Mouse (Mus musculus): ENCODE measurements at regions not wholly inside any gene's neighbourhood (a gene's known extent, or its start where the extent isn't known, plus 50 kb on each side); places are given as distances from the start of the nearest gene placed in this dataset.
A peak's percentile ranks its signal among the peaks of the same experiment; 100 is the strongest.

GRCm38 (mm10) chr9:5616725-5617124 is 271.5 kb downstream of the Casp12 start:
- Histone ChIP-seq H3K9ac (no peak overlapping the region), H3K27ac (ENCODE audit: low read depth) (no peak overlapping the region), H3K9me3 (ENCODE audit: low read depth, low read length) (no peaks in the 10 kb centered on the region), H3K36me3 (ENCODE audit: insufficient read depth) (no peaks in the 10 kb centered on the region), H3K4me2 (no peak overlapping the region), H3K4me3 (ENCODE audit: low read depth, low read length) (no peak overlapping the region), H3K4me1 (ENCODE audit: insufficient read depth) (no peaks in the 10 kb centered on the region), H3K27me3 (ENCODE audit: insufficient read depth, low read length) (no peaks in the 10 kb centered on the region)
- no peak for TF ChIP-seq CTCF (IDR thresholded peaks at IDR 0.05; ENCODE audit: low read depth)
- DNase-seq (no peak), ATAC-seq (ENCODE audit: insufficient read depth) (no peak)
- WGBS = 87% methylated on average over 17 of the region's 17 CpGs

- Histone ChIP-seq H3K27me3 (ENCODE audit: insufficient read depth, low read length) (no peaks in the 10 kb centered on the region), H3K4me3 (ENCODE audit: low read depth, low read length) (no peak overlapping the region), H3K4me1 (ENCODE audit: insufficient read depth) (no peaks in the 10 kb centered on the region), H3K9ac (no peak overlapping the region), H3K9me3 (ENCODE audit: low read depth, low read length) (no peaks in the 10 kb centered on the region), H3K27ac (ENCODE audit: low read depth) (no peak overlapping the region), H3K36me3 (ENCODE audit: insufficient read depth) (no peaks in the 10 kb centered on the region), H3K4me2 (no peak overlapping the region)
- TF ChIP-seq CTCF (IDR thresholded peaks at IDR 0.05; ENCODE audit: low read depth) = no peak
- 78% methylated on average over 2 of the region's 2 CpGs for WGBS
- DNase-seq (no peak), ATAC-seq (ENCODE audit: insufficient read depth) (no peak)
These were observed 278.2 kb downstream of the Casp12 start for GRCm38 (mm10) chr9:5623396-5623795.

- WGBS = 61% methylated on average over 1 of the region's 1 CpGs
These were observed 282.3 kb downstream of the Casp12 start for GRCm38 (mm10) chr9:5627521-5627920.

GRCm38 (mm10) chr9:5634461-5634953 is 289.3 kb downstream of the Casp12 start:
- WGBS = 56% methylated on average over 3 of the region's 3 CpGs
- H3K27ac ChIP-seq (ENCODE audit: low read depth) = no peak overlapping the region
- no peak for ATAC-seq (ENCODE audit: insufficient read depth)
- no peaks in the 10 kb centered on the region for H3K9me3 ChIP-seq (ENCODE audit: low read depth, low read length)
- no peak for TF ChIP-seq CTCF (IDR thresholded peaks at IDR 0.05; ENCODE audit: low read depth)
- H3K27me3 ChIP-seq (ENCODE audit: insufficient read depth, low read length) = no peaks in the 10 kb centered on the region
- H3K9ac ChIP-seq = no peak overlapping the region
- H3K36me3 ChIP-seq (ENCODE audit: insufficient read depth) = no peaks in the 10 kb centered on the region
- no peaks in the 10 kb centered on the region for H3K4me1 ChIP-seq (ENCODE audit: insufficient read depth)
- H3K4me2 ChIP-seq = no peak overlapping the region
- DNase-seq = peak; percentile 1
- H3K4me3 ChIP-seq (ENCODE audit: low read depth, low read length) = no peak overlapping the region

More at GRCm38 (mm10) chr9:5627521-5627920, 282.3 kb downstream of the Casp12 start:
- Histone ChIP-seq H3K4me1 (ENCODE audit: insufficient read depth) (no peaks in the 10 kb centered on the region), H3K4me2 (no peak overlapping the region), H3K4me3 (ENCODE audit: low read depth, low read length) (no peak overlapping the region), H3K9ac (no peak overlapping the region), H3K27ac (ENCODE audit: low read depth) (no peak overlapping the region), H3K27me3 (ENCODE audit: insufficient read depth, low read length) (no peaks in the 10 kb centered on the region), H3K9me3 (ENCODE audit: low read depth, low read length) (no peaks in the 10 kb centered on the region), H3K36me3 (ENCODE audit: insufficient read depth) (no peaks in the 10 kb centered on the region)
- ATAC-seq (ENCODE audit: insufficient read depth) (no peak), DNase-seq (no peak)
- TF ChIP-seq CTCF (IDR thresholded peaks at IDR 0.05; ENCODE audit: low read depth) = no peak

GRCm38 (mm10) chr9:5634969-5635368 is 289.7 kb downstream of the Casp12 start:
- Histone ChIP-seq H3K4me3 (ENCODE audit: low read depth, low read length) (no peak overlapping the region), H3K27ac (ENCODE audit: low read depth) (no peak overlapping the region), H3K4me2 (no peak overlapping the region), H3K9me3 (ENCODE audit: low read depth, low read length) (no peaks in the 10 kb centered on the region), H3K4me1 (ENCODE audit: insufficient read depth) (no peaks in the 10 kb centered on the region), H3K36me3 (ENCODE audit: insufficient read depth) (no peaks in the 10 kb centered on the region), H3K9ac (no peak overlapping the region), H3K27me3 (ENCODE audit: insufficient read depth, low read length) (no peaks in the 10 kb centered on the region)
- WGBS = 28% methylated on average over 1 of the region's 1 CpGs
- peak; percentile 48 for TF ChIP-seq CTCF (IDR thresholded peaks at IDR 0.05; ENCODE audit: low read depth)
- no peak for ATAC-seq (ENCODE audit: insufficient read depth)
- DNase-seq = peak; percentile 50

- no peaks in the 10 kb centered on the region for H3K4me1 ChIP-seq (ENCODE audit: insufficient read depth)
- H3K9me3 ChIP-seq (ENCODE audit: low read depth, low read length) = no peaks in the 10 kb centered on the region; the same call in 1 of the 2 replicates
- H3K9ac ChIP-seq = no peak overlapping the region
- H3K4me3 ChIP-seq (ENCODE audit: low read depth, low read length) = no peak overlapping the region
- 81% methylated on average over 7 of the region's 7 CpGs for WGBS
- H3K36me3 ChIP-seq (ENCODE audit: insufficient read depth) = no peaks in the 10 kb centered on the region
- no peak for DNase-seq
- TF ChIP-seq CTCF (IDR thresholded peaks at IDR 0.05; ENCODE audit: low read depth) = no peak
- no peak for ATAC-seq (ENCODE audit: insufficient read depth)
- no peaks in the 10 kb centered on the region for H3K27me3 ChIP-seq (ENCODE audit: insufficient read depth, low read length)
- no peak overlapping the region for H3K27ac ChIP-seq (ENCODE audit: low read depth)
- no peak overlapping the region for H3K4me2 ChIP-seq
These were observed 318.7 kb downstream of the Casp12 start for GRCm38 (mm10) chr9:5663886-5664285.

- no peaks in the 10 kb centered on the region for H3K4me1 ChIP-seq (ENCODE audit: insufficient read depth)
- H3K36me3 ChIP-seq (ENCODE audit: insufficient read depth) = no peaks in the 10 kb centered on the region
- no peak overlapping the region for H3K4me3 ChIP-seq (ENCODE audit: low read depth, low read length)
- 67% methylated on average over 4 of the region's 4 CpGs for WGBS
- H3K4me2 ChIP-seq = no peak overlapping the region
- DNase-seq = no peak
- H3K27ac ChIP-seq (ENCODE audit: low read depth) = no peak overlapping the region
- TF ChIP-seq CTCF (IDR thresholded peaks at IDR 0.05; ENCODE audit: low read depth) = no peak
- no peak for ATAC-seq (ENCODE audit: insufficient read depth)
- H3K9ac ChIP-seq = no peak overlapping the region
- H3K27me3 ChIP-seq (ENCODE audit: insufficient read depth, low read length) = no peaks in the 10 kb centered on the region
- no peaks in the 10 kb centered on the region for H3K9me3 ChIP-seq (ENCODE audit: low read depth, low read length)
These were observed 328.3 kb downstream of the Casp12 start for GRCm38 (mm10) chr9:5673551-5673950.

- Histone ChIP-seq H3K4me2 (no peak overlapping the region), H3K9me3 (ENCODE audit: low read depth, low read length) (no peaks in the 10 kb centered on the region), H3K4me1 (ENCODE audit: insufficient read depth) (no peaks in the 10 kb centered on the region), H3K9ac (no peak overlapping the region), H3K36me3 (ENCODE audit: insufficient read depth) (no peaks in the 10 kb centered on the region), H3K27ac (ENCODE audit: low read depth) (no peak overlapping the region), H3K27me3 (ENCODE audit: insufficient read depth, low read length) (no peaks in the 10 kb centered on the region), H3K4me3 (ENCODE audit: low read depth, low read length) (no peak overlapping the region)
- no peak for TF ChIP-seq CTCF (IDR thresholded peaks at IDR 0.05; ENCODE audit: low read depth)
- ATAC-seq (ENCODE audit: insufficient read depth) (no peak), DNase-seq (no peak)
- 57% methylated on average over 3 of the region's 3 CpGs for WGBS
These were observed 363.3 kb downstream of the Casp12 start for GRCm38 (mm10) chr9:5708482-5708881.
